Mouse (Mus musculus): ENCODE data around the gene Cxcr3. TPM values are rescaled to one million over a fixed set of nuclear protein-coding genes. Genes with fewer than 3 reads are reported as not detected.

The Cxcr3 gene
- polyA plus RNA-seq, 1 experiment from 2014 or later = not detected

GRCm38 (mm10) chrX:101733288-101733687, 781 bp downstream of the Cxcr3 start:
- ATAC-seq (ENCODE audit: low FRiP score) = no peak
- WGBS = 95% methylated on average over 3 of the region's 3 CpGs
- Histone ChIP-seq H3K9me3 (replicated peaks) (no peaks in the 10 kb centered on the region), H3K9ac (no peak overlapping the region), H3K4me3 (no peak overlapping the region), H3K36me3 (no peaks in the 10 kb centered on the region), H3K27ac (no peak overlapping the region), H3K4me1 (no peaks in the 10 kb centered on the region), H3K27me3 (peaks cover 22% of the 10 kb centered on the region), H3K4me2 (replicated peaks) (no peak overlapping the region)

GRCm38 (mm10) chrX:101732644-101733043, 1.4 kb downstream of the Cxcr3 start:
- no peak overlapping the region for H3K27ac ChIP-seq
- H3K27me3 ChIP-seq = peaks cover 16% of the 10 kb centered on the region
- 87% methylated on average over 12 of the region's 12 CpGs for WGBS
- H3K36me3 ChIP-seq = no peaks in the 10 kb centered on the region
- no peak overlapping the region for H3K4me2 ChIP-seq (replicated peaks)
- H3K9me3 ChIP-seq (replicated peaks) = no peaks in the 10 kb centered on the region
- no peaks in the 10 kb centered on the region for H3K4me1 ChIP-seq
- ATAC-seq (ENCODE audit: low FRiP score) = no peak
- no peak overlapping the region for H3K9ac ChIP-seq
- no peak overlapping the region for H3K4me3 ChIP-seq

- H3K4me3 ChIP-seq = no peak overlapping the region
- no peak for ATAC-seq (ENCODE audit: low FRiP score)
- peaks cover 10% of the 10 kb centered on the region; the same call in 1 of the 2 replicates for H3K27me3 ChIP-seq
Measured at GRCm38 (mm10) chrX:101730010-101730409, 4.1 kb downstream of the Cxcr3 start.

GRCm38 (mm10) chrX:101720401-101720800, 13.7 kb downstream of the Cxcr3 start:
- no peak overlapping the region for H3K4me3 ChIP-seq
- peaks cover 22% of the 10 kb centered on the region for H3K27me3 ChIP-seq
- no peaks in the 10 kb centered on the region for H3K4me1 ChIP-seq
- H3K36me3 ChIP-seq = no peaks in the 10 kb centered on the region
- ATAC-seq (ENCODE audit: low FRiP score) = no peak
- no peak overlapping the region for H3K9ac ChIP-seq
- no peaks in the 10 kb centered on the region for H3K9me3 ChIP-seq (replicated peaks)
- no peak overlapping the region for H3K4me2 ChIP-seq (replicated peaks)
- H3K27ac ChIP-seq = no peak overlapping the region
- 54% methylated on average over 1 of the region's 1 CpGs for WGBS

More at GRCm38 (mm10) chrX:101730010-101730409, 4.1 kb downstream of the Cxcr3 start:
- no peaks in the 10 kb centered on the region for H3K36me3 ChIP-seq
- H3K4me1 ChIP-seq = no peaks in the 10 kb centered on the region
- no peak overlapping the region for H3K27ac ChIP-seq
- no peaks in the 10 kb centered on the region for H3K9me3 ChIP-seq (replicated peaks)
- H3K9ac ChIP-seq = no peak overlapping the region
- no peak overlapping the region for H3K4me2 ChIP-seq (replicated peaks)

- Histone ChIP-seq H3K27ac (no peak overlapping the region), H3K9ac (no peak overlapping the region), H3K27me3 (no peaks in the 10 kb centered on the region), H3K4me3 (no peak overlapping the region), H3K36me3 (no peaks in the 10 kb centered on the region), H3K4me1 (no peaks in the 10 kb centered on the region), H3K9me3 (replicated peaks) (no peaks in the 10 kb centered on the region), H3K4me2 (replicated peaks) (no peak overlapping the region)
- no peak for ATAC-seq (ENCODE audit: low FRiP score)
- 80% methylated on average over 7 of the region's 7 CpGs for WGBS
Measured at GRCm38 (mm10) chrX:101705111-101705510, 29.0 kb downstream of the Cxcr3 start.

GRCm38 (mm10) chrX:101698232-101698631, 35.8 kb downstream of the Cxcr3 start:
- H3K36me3 ChIP-seq = no peaks in the 10 kb centered on the region
- no peak overlapping the region for H3K9ac ChIP-seq
- peaks cover 23% of the 10 kb centered on the region for H3K9me3 ChIP-seq (replicated peaks)
- 55% methylated on average over 23 of the region's 23 CpGs for WGBS
- no peak overlapping the region for H3K4me3 ChIP-seq
- no peak overlapping the region for H3K27ac ChIP-seq
- H3K4me2 ChIP-seq (replicated peaks) = no peak overlapping the region
- H3K4me1 ChIP-seq = no peaks in the 10 kb centered on the region
- no peak for ATAC-seq (ENCODE audit: low FRiP score)
- no peaks in the 10 kb centered on the region for H3K27me3 ChIP-seq

GRCm38 (mm10) chrX:101697537-101697936, 36.5 kb downstream of the Cxcr3 start:
- Histone ChIP-seq H3K27ac (no peak overlapping the region), H3K4me1 (no peaks in the 10 kb centered on the region), H3K4me2 (replicated peaks) (no peak overlapping the region), H3K9ac (no peak overlapping the region), H3K4me3 (no peak overlapping the region), H3K9me3 (replicated peaks) (peaks cover 23% of the 10 kb centered on the region), H3K36me3 (no peaks in the 10 kb centered on the region), H3K27me3 (no peaks in the 10 kb centered on the region)
- 73% methylated on average over 41 of the region's 54 CpGs for WGBS
- ATAC-seq (ENCODE audit: low FRiP score) = no peak

GRCm38 (mm10) chrX:101695686-101696085, 38.4 kb downstream of the Cxcr3 start:
- 91% methylated on average over 27 of the region's 27 CpGs for WGBS
- no peaks in the 10 kb centered on the region for H3K36me3 ChIP-seq
- no peaks in the 10 kb centered on the region for H3K4me1 ChIP-seq
- no peak overlapping the region for H3K4me3 ChIP-seq
- no peak overlapping the region for H3K9ac ChIP-seq
- no peaks in the 10 kb centered on the region for H3K27me3 ChIP-seq
- no peak overlapping the region for H3K27ac ChIP-seq
- peaks cover 23% of the 10 kb centered on the region for H3K9me3 ChIP-seq (replicated peaks)
- no peak for ATAC-seq (ENCODE audit: low FRiP score)
- H3K4me2 ChIP-seq (replicated peaks) = no peak overlapping the region

Other genes with a start within 250 kb of the Cxcr3 start
- gene Taf1, start 201.5 kb downstream of the Cxcr3 start, polyA plus RNA-seq (2016; fragmentation: Nextera tagmentation; extraction: Ambion mirVana) = 22.9 and 23.1 TPM in 2 replicates
- gene Ogt, start 94.2 kb downstream of the Cxcr3 start, polyA plus RNA-seq (2016; fragmentation: Nextera tagmentation; extraction: Ambion mirVana) = 218 and 233 TPM in 2 replicates
- gene Gm4779, start 60.2 kb upstream of the Cxcr3 start, polyA plus RNA-seq (2016; fragmentation: Nextera tagmentation; extraction: Ambion mirVana) = 0.38 TPM in 1 of 2 replicates, not detected in the other
- gene 8030474K03Rik, start 60.4 kb upstream of the Cxcr3 start, polyA plus RNA-seq (2016; fragmentation: Nextera tagmentation; extraction: Ambion mirVana) = 0.10 and 0.16 TPM in 2 replicates
- gene Nhsl2, start 115.1 kb upstream of the Cxcr3 start, polyA plus RNA-seq (2016; fragmentation: Nextera tagmentation; extraction: Ambion mirVana) = 14.7 and 17.5 TPM in 2 replicates

All from hindbrain, embryonic 12.5 days (tissue).